ENCODE assay signal across 17 mouse cellular contexts in genomic region chr5:27319731-27320130, GRCm38 (mm10).
DNase-seq lines count a peak whose midpoint lies in the region; TF ChIP-seq lines count a peak whose summit lies in the region.
"Had no signal": no experiment of that assay in that cellular context is flagged by ENCODE, and none has a peak within 500 bp of the region (broad histone marks: within the 10 kb centered on the region; RNA-seq: fewer than 3 reads in every experiment).

No protein-coding gene starts in this region.

- intact Hi-C loops in gastrocnemius, adult 2 months (cut with DNase I) = no loop called here

- H3K27ac ChIP-seq in gastrocnemius, adult 2 months = no peak overlapping the region
- H3K27ac ChIP-seq: embryonic facial prominence, embryonic 10.5 days; forebrain, embryonic 13.5 days; hindbrain, embryonic 10.5 days; hindbrain, embryonic 14.5 days; intestine, embryonic 15.5 days had no signal

- DNase-seq in cerebellum, adult 11-12 months = peak; percentile 46
- DNase-seq in cerebellum, postnatal 4 days (ENCODE audit: low spot score in 2 of 2) = no peak
- DNase-seq in gastrocnemius, adult 2 months = peak; percentile 33
- DNase-seq in gastrocnemius, adult 18-20 months (ENCODE audit: low spot score) = no peak
- DNase-seq in brain, adult 2 months (ENCODE audit: low read depth, low spot score) = peak; percentile 67
- peak; percentile 12 for DNase-seq in skeletal muscle tissue, adult 2 months (ENCODE audit: low read depth, low spot score)
- no peak for DNase-seq in kidney, postnatal 14 days
- DNase-seq: adrenal gland, postnatal 10 days; B cell, adult 2 months; gastrocnemius, postnatal 10 days; kidney, adult 18-20 months had no signal

- no peak for TF ChIP-seq CTCF in gastrocnemius, adult 2 months (IDR thresholded peaks at IDR 0.05)

- no peak overlapping the region for H3K4me3 ChIP-seq in gastrocnemius, adult 2 months
- H3K4me3 ChIP-seq: embryonic facial prominence, embryonic 10.5 days; forebrain, embryonic 13.5 days; heart, embryonic 12.5 days; hindbrain, embryonic 10.5 days; intestine, embryonic 15.5 days had no signal

Comparison
In these comparisons a context has a peak if more than half of its experiments do, and no peak if none do; other contexts are left out.
1. DNase-seq: peak in cerebellum, adult 11-12 months (single experiment), gastrocnemius, adult 2 months (single experiment), brain, adult 2 months (single experiment) and skeletal muscle tissue, adult 2 months (single experiment); none in cerebellum, postnatal 4 days (0 of 2), gastrocnemius, adult 18-20 months (single experiment) and kidney, postnatal 14 days (single experiment).